Mouse (Mus musculus) liver, embryonic 16.5 days (tissue): ENCODE results near the gene Cnot1. TPM values are rescaled to one million over a fixed set of nuclear protein-coding genes. Genes with fewer than 3 reads are reported as not detected.
"Not testable (repeated sequence)": the region's sequence is repeated elsewhere in the genome, so short reads cannot be mapped to it uniquely, and the experiment has no call there.

Experiments used
- ATAC-seq: fragments of 200-750 bp; cut with Nextera tagmentation; 2 replicates; pipeline ENCODE4 v1.8.0; 2017; ENCODE audit warnings: low read depth, mild to moderate bottlenecking, moderate number of reproducible peaks, moderate library complexity
- H3K27ac ChIP-seq: fragments of 300-500 bp; sonication (generic); 2 replicates; pipeline ENCODE4 v1.5.1; 2014; ENCODE audit warnings: mild to moderate bottlenecking, low read length
- H3K27me3 ChIP-seq: fragments of 300-500 bp; sonication (generic); 2 replicates; pipeline ENCODE4 v1.6.1; 2014; ENCODE audit warnings: low read depth, low read length, mixed read lengths; ENCODE audit not compliant: control insufficient read depth, insufficient read depth
- H3K36me3 ChIP-seq: fragments of 300-500 bp; sonication (generic); 2 replicates; pipeline ENCODE4 v1.6.1; 2014; ENCODE audit warnings: mild to moderate bottlenecking; ENCODE audit not compliant: control insufficient read depth, insufficient read depth
- H3K4me1 ChIP-seq: fragments of 300-500 bp; sonication (generic); 2 replicates; pipeline ENCODE4 v1.6.1; 2014; ENCODE audit warnings: low read depth, low read length, mixed read lengths; ENCODE audit not compliant: control insufficient read depth
- H3K4me2 ChIP-seq: fragments of 300-500 bp; sonication (generic); 2 replicates; pipeline ENCODE4 v1.6.1; 2014; ENCODE audit warnings: low read depth, low read length, mixed read lengths
- H3K4me3 ChIP-seq: fragments of 300-500 bp; sonication (generic); 2 replicates; pipeline ENCODE4 v1.5.1; 2014; ENCODE audit warnings: low read depth, mild to moderate bottlenecking, low read length
- H3K9ac ChIP-seq: fragments of 300-500 bp; sonication (generic); 2 replicates; pipeline ENCODE4 v1.6.1; 2014; ENCODE audit warnings: low read depth, low read length
- H3K9me3 ChIP-seq: fragments of 300-500 bp; sonication (generic); replicated peaks from 2 replicates; pipeline ENCODE4 v1.6.1; 2016; ENCODE audit warnings: low read length; ENCODE audit not compliant: control insufficient read depth
- WGBS: fragments of 180-500 bp; shearing (Covaris S2); extraction: QIAGEN DNeasy Blood & Tissue Kit; methylation state at CpG from one replicate; pipeline ENCODE4 v1.1.7; 2014; ENCODE audit not compliant: insufficient replicate concordance; 5-methylcytosine and 5-hydroxymethylcytosine counted together
- polyA plus RNA-seq: library from polyadenylated mRNA; unstranded; fragments of >200 nt; fragmentation: Nextera tagmentation; extraction: Ambion mirVana; gene quantifications from 2 replicates; pipeline ENCODE4 v1.2.1, GENCODE M21; 2015

The Cnot1 gene
- polyA plus RNA-seq, 1 experiment from 2014 or later = 30.6 TPM

DNA sequence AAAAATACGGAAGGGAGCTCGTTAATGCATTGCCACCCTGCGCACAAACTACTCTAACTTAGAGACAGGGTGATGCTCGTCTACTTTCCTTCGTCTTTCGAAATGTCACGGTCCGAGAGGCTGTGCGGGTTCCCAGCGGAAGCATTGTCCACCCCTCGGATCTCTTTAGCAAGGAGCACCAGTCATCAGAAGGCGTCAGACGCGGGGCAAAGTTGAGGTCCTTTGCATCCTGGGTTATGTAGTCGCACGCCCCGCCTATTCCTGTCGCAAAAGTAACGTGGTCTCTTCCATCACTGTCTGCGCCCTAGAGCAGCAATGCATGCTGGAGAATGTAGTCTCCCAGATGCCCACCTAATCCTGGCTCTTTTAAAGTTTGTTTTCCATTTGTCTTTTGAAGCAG, 597 bp upstream of the Cnot1 start:
- Histone ChIP-seq H3K4me1 (peaks cover 27% of the 10 kb centered on the region), H3K4me3 (peak overlapping the region; percentile 92), H3K36me3 (no peaks in the 10 kb centered on the region), H3K9ac (peak overlapping the region; percentile 69), H3K27me3 (no peaks in the 10 kb centered on the region), H3K9me3 (no peaks in the 10 kb centered on the region), H3K27ac (peak overlapping the region; percentile 96), H3K4me2 (peak overlapping the region; percentile 94)
- WGBS = under 1% methylated on average over 20 of the region's 20 CpGs
- peak; percentile 81 for ATAC-seq

DNA sequence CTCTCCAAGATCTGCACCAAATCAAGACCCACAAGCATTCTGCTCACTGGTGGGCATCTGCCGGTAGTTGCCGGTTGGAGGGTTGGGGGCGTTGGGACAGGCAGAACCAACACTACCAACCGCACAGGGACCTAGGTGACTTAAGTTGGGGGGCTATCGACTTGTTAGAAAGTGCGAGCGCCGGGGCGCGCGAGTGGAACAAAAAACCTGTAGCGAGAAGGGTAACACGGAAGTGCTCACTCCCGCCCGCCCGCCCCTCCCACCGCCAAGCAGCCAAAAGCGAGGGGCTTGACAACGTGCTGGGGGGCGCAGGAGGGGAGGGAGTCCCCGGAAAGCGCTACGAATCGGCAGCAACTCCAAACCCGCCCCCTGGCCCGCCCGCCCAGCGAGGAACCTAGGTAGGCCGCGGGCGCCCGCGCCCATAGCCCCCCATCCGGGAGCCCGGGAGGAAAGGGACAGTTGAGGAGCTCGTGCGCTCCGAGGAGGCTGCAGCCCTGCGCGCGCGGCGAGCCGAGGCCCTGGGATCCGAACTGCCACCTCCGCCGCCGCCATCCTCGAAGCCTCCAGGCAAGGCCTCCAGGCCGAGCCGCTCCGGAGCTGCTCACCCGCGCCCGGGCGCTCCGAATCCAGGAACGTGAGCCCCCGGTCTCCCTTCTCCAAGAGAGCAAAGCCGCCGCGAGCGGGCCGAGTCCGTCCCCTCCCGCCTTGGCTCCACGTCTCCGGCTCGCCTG, 638 bp downstream of the Cnot1 start:
- peak; percentile 0; the same call in 1 of the 2 replicates for ATAC-seq
- WGBS = under 1% methylated on average over 68 of the region's 69 CpGs
- Histone ChIP-seq H3K36me3 (no peaks in the 10 kb centered on the region), H3K27me3 (no peaks in the 10 kb centered on the region), H3K4me1 (peaks cover 33% of the 10 kb centered on the region), H3K4me3 (peak overlapping the region; percentile 92), H3K4me2 (peak overlapping the region; percentile 89), H3K9ac (peak overlapping the region; percentile 97), H3K27ac (peak overlapping the region; percentile 87), H3K9me3 (no peaks in the 10 kb centered on the region)

DNA sequence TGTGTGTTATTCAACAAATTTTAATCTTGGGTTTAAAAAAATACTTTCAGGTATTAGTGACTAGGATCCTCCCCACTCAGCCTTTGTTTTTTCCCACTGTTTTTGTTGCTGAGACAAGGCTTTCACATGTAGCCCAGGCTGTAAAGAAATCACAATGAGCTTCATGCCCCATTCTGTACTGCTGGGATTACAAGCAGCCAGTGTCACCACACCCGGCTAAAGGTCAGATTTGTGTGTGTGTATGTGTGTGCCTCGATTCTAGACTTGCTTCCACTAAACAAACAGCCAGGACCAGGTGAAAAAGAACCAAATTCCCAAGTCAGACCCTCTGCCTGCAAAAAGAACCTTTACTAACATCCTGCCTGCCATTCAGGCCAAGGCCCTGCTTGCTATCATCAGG, 1.8 kb downstream of the Cnot1 start:
- Histone ChIP-seq H3K27me3 (no peaks in the 10 kb centered on the region), H3K36me3 (no peaks in the 10 kb centered on the region), H3K27ac (peak overlapping the region; percentile 43), H3K9me3 (no peaks in the 10 kb centered on the region), H3K9ac (peak overlapping the region; percentile 97), H3K4me1 (peaks cover 33% of the 10 kb centered on the region), H3K4me3 (peak overlapping the region; percentile 92), H3K4me2 (peak overlapping the region; percentile 89)
- ATAC-seq = no peak
- 55% methylated on average over 2 of the region's 2 CpGs for WGBS

DNA sequence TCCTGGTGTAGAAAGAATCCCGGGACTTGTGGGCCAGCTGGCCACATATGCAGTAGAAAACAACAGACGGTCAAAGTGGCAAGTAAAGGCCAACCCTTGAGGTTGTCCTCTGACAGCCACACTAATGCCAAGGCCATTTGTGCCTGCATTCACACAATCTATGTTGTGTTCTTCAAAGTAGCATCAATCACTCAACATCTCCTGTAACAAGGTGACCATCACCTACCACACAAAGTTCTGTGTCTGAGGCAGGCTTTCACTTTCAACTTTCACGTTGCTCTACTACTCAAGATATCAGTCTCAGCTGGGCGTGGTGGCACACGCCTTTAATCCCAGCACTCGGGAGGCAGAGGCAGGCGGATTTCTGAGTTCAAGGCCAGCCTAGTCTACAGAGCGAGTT, 5.0 kb downstream of the Cnot1 start:
- H3K36me3 ChIP-seq = no peaks in the 10 kb centered on the region
- WGBS = 53% methylated on average over 8 of the region's 8 CpGs
- no peaks in the 10 kb centered on the region for H3K9me3 ChIP-seq
- H3K9ac ChIP-seq = no peak overlapping the region
- H3K4me2 ChIP-seq = no peak overlapping the region
- H3K4me1 ChIP-seq = peaks cover 31% of the 10 kb centered on the region
- H3K27ac ChIP-seq = no peak overlapping the region
- no peak overlapping the region for H3K4me3 ChIP-seq
- ATAC-seq = no peak
- H3K27me3 ChIP-seq = no peaks in the 10 kb centered on the region

DNA sequence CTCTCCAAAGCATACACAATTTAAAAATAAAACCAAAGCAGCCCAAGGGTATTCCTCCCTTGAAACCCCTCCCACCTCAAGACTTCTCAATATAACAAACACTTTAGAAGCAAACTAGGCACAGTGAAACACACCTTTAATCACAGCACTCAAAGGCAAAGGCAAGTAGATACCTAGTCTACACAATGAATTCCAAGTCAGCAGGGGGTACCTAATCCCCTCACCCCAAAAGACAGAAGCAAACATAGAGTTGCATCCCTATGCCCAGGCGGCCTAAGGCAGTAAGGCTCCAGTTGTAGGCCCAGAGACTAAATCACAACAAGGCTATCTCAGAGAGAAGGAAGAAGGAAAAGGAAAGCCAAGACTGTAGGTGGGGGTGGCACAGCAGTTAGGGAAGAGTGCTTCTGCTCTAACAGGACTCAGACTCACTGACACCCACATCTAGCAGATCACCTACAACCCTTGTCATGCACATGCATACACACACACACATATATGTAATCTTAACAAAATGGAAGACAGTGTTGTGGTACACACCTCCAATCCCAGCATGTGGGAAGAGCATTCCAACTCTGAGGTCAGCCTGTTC, 5.7 kb downstream of the Cnot1 start:
- ATAC-seq = no peak
- Histone ChIP-seq H3K27me3 (no peaks in the 10 kb centered on the region), H3K36me3 (no peaks in the 10 kb centered on the region), H3K4me3 (no peak overlapping the region), H3K9me3 (no peaks in the 10 kb centered on the region), H3K9ac (no peak overlapping the region), H3K27ac (no peak overlapping the region), H3K4me2 (no peak overlapping the region), H3K4me1 (peaks cover 31% of the 10 kb centered on the region)
- WGBS = 80% methylated on average over 1 of the region's 1 CpGs

DNA sequence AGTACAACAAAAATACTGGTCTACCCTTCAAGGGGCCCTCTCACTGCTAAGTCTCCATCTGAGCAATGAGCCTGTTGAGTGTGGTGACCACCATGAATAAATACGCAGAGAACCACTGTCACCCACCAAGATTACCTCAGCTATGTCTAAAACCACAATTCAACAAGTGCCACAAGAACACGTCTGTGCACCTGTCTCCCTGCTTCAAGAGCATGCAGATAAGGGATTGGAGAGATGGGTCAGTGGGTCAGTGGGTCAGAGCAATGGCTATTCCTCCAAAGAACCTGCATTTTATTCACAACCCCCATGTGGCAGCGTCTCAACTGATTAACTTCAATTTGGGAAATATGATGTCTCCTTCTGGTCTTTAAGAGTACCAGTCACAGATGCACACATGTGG, 6.9 kb downstream of the Cnot1 start:
- H3K9ac ChIP-seq = no peak overlapping the region
- no peak overlapping the region for H3K4me3 ChIP-seq
- H3K27ac ChIP-seq = no peak overlapping the region
- no peaks in the 10 kb centered on the region for H3K36me3 ChIP-seq
- H3K4me1 ChIP-seq = peaks cover 22% of the 10 kb centered on the region
- H3K27me3 ChIP-seq = no peaks in the 10 kb centered on the region
- no peak for ATAC-seq
- 63% methylated on average over 3 of the region's 3 CpGs for WGBS
- H3K4me2 ChIP-seq = no peak overlapping the region
- no peaks in the 10 kb centered on the region for H3K9me3 ChIP-seq

DNA sequence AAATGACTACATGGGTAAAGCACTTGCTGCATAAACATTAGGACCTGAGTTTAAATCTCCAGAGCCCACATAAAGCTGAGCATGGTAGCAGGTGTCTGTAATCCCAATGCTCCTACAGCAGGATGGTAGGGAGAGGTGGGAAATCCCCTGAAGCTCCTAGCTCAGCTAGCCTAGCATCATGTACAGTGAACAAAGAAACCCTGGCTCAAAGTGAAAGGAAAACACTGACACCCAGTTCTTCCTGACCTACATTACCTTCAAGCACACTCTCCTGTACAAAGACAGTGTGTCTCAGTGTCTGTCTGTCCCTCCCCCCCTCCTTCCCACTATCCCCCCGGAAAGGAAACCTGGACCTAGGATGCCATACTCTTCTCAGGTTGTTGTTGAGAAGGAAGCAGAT, 7.4 kb downstream of the Cnot1 start:
- WGBS = 85% methylated on average over 1 of the region's 1 CpGs
- Histone ChIP-seq H3K9ac (no peak overlapping the region), H3K4me1 (peaks cover 18% of the 10 kb centered on the region), H3K27ac (no peak overlapping the region), H3K27me3 (no peaks in the 10 kb centered on the region), H3K4me3 (no peak overlapping the region), H3K36me3 (no peaks in the 10 kb centered on the region), H3K9me3 (no peaks in the 10 kb centered on the region), H3K4me2 (no peak overlapping the region)
- ATAC-seq = no peak

DNA sequence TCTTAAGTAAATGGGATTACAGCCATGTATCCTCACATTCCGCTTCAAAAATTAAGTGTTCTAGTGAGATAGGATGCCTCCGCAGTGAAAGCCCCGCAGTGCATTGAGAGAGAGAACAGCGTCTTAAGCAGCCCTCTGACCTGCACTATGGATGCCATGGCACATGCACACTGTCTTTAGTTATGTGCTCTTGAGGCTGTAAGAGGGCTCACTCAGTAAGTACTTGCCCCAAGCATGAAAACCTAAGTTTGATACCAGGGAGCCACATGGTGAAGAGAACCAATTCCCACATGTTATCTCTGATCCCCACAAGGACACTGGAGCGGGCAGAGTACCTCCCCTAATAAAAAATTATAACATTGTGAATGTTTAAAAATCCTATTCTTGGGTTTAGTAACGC, 8.1 kb downstream of the Cnot1 start:
- H3K9me3 ChIP-seq = no peaks in the 10 kb centered on the region
- no peak overlapping the region for H3K27ac ChIP-seq
- WGBS = 84% methylated on average over 6 of the region's 6 CpGs
- no peaks in the 10 kb centered on the region for H3K27me3 ChIP-seq
- peaks cover 13% of the 10 kb centered on the region for H3K4me1 ChIP-seq
- H3K9ac ChIP-seq = no peak overlapping the region
- no peaks in the 10 kb centered on the region for H3K36me3 ChIP-seq
- H3K4me3 ChIP-seq = no peak overlapping the region
- no peak overlapping the region for H3K4me2 ChIP-seq
- ATAC-seq = no peak

DNA sequence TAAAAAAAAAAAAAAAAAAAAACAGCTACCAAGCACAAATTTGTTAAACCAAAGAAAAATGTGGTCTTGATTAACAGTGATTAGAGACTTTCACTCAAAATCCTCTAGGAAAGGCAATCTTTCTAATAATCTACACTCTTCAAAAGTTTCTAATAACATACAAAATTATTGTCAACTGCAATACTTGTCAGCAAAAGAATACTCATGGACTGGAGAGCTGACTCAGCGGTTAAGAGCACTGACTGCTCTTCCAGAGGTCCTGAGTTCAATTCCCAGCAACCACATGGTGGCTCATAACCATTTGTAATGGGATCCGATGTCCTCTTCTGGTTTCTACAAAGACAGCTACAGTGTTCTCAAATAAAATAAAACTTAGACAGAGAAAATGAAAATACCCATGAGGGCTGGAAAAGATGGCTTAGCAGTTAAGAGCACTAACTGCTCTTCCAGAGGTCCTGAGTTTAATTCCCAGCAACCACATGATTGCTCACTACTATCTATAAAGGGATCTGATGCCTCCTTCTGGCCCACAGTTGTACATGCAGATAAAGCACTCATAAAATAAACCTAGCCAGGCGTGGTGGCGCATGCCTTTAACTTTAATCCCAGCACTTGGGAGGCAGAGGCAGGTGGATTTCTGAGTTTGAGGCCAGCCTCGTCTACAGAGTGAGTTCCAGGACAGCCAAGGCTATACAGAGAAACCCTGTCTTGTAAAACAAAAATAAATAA, 11.8 kb downstream of the Cnot1 start:
- H3K4me3 ChIP-seq, H3K9me3 ChIP-seq, H3K4me1 ChIP-seq, ATAC-seq, H3K4me2 ChIP-seq, H3K9ac ChIP-seq, H3K27me3 ChIP-seq, H3K27ac ChIP-seq, H3K36me3 ChIP-seq: not testable (repeated sequence)
- WGBS = 72% methylated on average over 5 of the region's 5 CpGs
